Mouse (Mus musculus) kidney, adult 2 months (tissue): ENCODE data around the gene Plcb2.

Experiments used
- CTCF ChIP-seq: fragments of 200-500 bp; conservative IDR thresholded peaks from 2 replicates; pipeline ENCODE4 v1.5.1; 2011; ENCODE audit warnings: low read depth, mild to moderate bottlenecking, control low read depth, low read length, moderate library complexity, mixed read lengths; ENCODE audit not compliant: insufficient read depth, insufficient read length
- POLR2A ChIP-seq: fragments of 200-500 bp; IDR thresholded peaks from one replicate; pipeline ENCODE4 v1.6.1; 2011; ENCODE audit warnings: low read depth, low read length, control low read depth

- TF ChIP-seq CTCF (0 out of 2 replicates have a peak, but pooled peaks have one; percentile 14), POLR2A (no peak)
Observed at GRCm38 (mm10) chr2:118766041-118767033, 38.1 kb upstream of the Plcb2 start.
